Mouse (Mus musculus) stomach, embryonic 16.5 days (tissue): ENCODE measurements around the gene Ltf. TPM values are rescaled to one million over a fixed set of nuclear protein-coding genes. Genes with fewer than 3 reads are reported as not detected.

ENCODE experiments used
- ATAC-seq: fragments of 200-750 bp; cut with Nextera tagmentation; 2 replicates; pipeline ENCODE4 v1.8.0; 2017; ENCODE audit warnings: moderate number of reproducible peaks, moderate TSS enrichment; ENCODE audit not compliant: insufficient read depth, low FRiP score
- H3K27ac ChIP-seq: fragments of 300-500 bp; sonication (generic); 2 replicates; pipeline ENCODE4 v1.5.1; 2014; ENCODE audit warnings: low read length
- H3K27me3 ChIP-seq: fragments of 300-500 bp; sonication (generic); 2 replicates; pipeline ENCODE4 v1.6.1; 2014; ENCODE audit warnings: low read length, control low read depth, mixed read lengths; ENCODE audit not compliant: control insufficient read depth, insufficient read depth
- H3K36me3 ChIP-seq: fragments of 300-500 bp; sonication (generic); 2 replicates; pipeline ENCODE4 v1.6.1; 2014; ENCODE audit warnings: low read length; ENCODE audit not compliant: control insufficient read depth, insufficient read depth
- H3K4me1 ChIP-seq: fragments of 300-500 bp; sonication (generic); 2 replicates; pipeline ENCODE4 v1.6.1; 2014; ENCODE audit warnings: low read length, control low read depth, mixed read lengths; ENCODE audit not compliant: control insufficient read depth, insufficient read depth
- H3K4me2 ChIP-seq: fragments of 300-500 bp; sonication (generic); 2 replicates; pipeline ENCODE4 v1.6.1; 2014; ENCODE audit warnings: low read depth, low read length, mixed read lengths
- H3K4me3 ChIP-seq: fragments of 300-500 bp; sonication (generic); replicated peaks from 2 replicates; pipeline ENCODE4 v1.5.1; 2014; ENCODE audit warnings: mild to moderate bottlenecking, low read length
- H3K9ac ChIP-seq: fragments of 300-500 bp; sonication (generic); 2 replicates; pipeline ENCODE4 v1.6.1; 2014; ENCODE audit warnings: low read length
- H3K9me3 ChIP-seq: fragments of 300-500 bp; sonication (generic); replicated peaks from 2 replicates; pipeline ENCODE4 v1.6.1; 2016; ENCODE audit warnings: low read length, control low read depth; ENCODE audit not compliant: control insufficient read depth
- WGBS: fragments of 180-500 bp; shearing (Covaris S2); extraction: QIAGEN DNeasy Blood & Tissue Kit; methylation state at CpG from one replicate; pipeline ENCODE4 v1.1.7; 2014; 5-methylcytosine and 5-hydroxymethylcytosine counted together
- polyA plus RNA-seq: library from polyadenylated mRNA; unstranded; fragments of >200 nt; fragmentation: Nextera tagmentation; extraction: Ambion mirVana; gene quantifications from 2 replicates; pipeline ENCODE4 v1.2.1, GENCODE M21; 2015

Gene Ltf
- polyA plus RNA-seq, 1 experiment from 2014 or later, result 39.5 TPM

DNA sequence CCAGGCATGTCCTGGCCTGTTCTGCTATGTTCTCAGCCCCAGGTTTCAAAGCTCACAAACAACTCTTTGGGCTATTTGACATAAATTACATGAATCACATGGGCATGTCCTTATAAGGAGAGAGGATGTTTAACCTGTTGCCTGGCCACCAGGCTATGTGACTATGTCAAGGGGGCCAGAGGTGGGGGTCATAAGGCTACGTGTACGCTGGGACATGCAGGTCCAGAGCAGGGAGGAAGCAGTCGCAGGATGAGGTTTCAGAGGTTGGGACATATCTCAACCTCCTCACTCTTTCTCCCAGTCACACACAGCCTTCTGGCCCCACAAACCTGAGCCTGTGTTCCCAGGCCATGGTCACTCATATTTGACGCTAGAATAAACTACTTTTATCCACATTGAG, 48.0 kb downstream of the Ltf start:
- ATAC-seq, result no peak
- Histone ChIP-seq H3K4me1 (no peaks in the 10 kb centered on the region), H3K27ac (no peak overlapping the region), H3K9ac (no peak overlapping the region), H3K4me3 (no peak overlapping the region), H3K9me3 (no peaks in the 10 kb centered on the region), H3K4me2 (no peak overlapping the region), H3K27me3 (no peaks in the 10 kb centered on the region), H3K36me3 (no peaks in the 10 kb centered on the region)
- 66% methylated on average over 4 of the region's 4 CpGs for WGBS

DNA sequence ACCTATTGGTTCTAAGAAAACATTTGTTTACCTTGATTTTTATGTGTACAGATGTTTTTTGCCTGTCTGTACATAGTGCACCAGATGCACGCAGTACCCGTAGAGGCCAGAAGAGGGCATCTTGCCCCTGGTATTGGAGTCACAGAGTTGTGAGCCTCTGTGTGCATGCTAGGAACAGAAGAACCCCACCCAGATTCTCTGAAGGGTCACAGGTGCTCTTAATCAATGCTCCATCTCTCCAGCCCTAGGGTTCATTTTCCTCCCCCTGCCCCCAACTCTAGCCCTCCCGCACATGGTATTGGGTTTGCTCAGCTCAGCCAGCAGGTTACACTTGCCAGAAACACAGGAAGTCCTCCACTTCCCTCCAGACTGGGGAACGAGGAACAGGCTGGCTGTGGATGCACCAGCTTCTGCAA, 51.5 kb downstream of the Ltf start:
- ATAC-seq, result no peak
- Histone ChIP-seq H3K9me3 (peaks cover 9% of the 10 kb centered on the region; the same call in 1 of the 2 replicates), H3K4me2 (no peak overlapping the region), H3K4me1 (no peaks in the 10 kb centered on the region), H3K4me3 (no peak overlapping the region), H3K27ac (no peak overlapping the region), H3K27me3 (no peaks in the 10 kb centered on the region), H3K9ac (no peak overlapping the region), H3K36me3 (no peaks in the 10 kb centered on the region)
- 27% methylated on average over 4 of the region's 4 CpGs for WGBS

DNA sequence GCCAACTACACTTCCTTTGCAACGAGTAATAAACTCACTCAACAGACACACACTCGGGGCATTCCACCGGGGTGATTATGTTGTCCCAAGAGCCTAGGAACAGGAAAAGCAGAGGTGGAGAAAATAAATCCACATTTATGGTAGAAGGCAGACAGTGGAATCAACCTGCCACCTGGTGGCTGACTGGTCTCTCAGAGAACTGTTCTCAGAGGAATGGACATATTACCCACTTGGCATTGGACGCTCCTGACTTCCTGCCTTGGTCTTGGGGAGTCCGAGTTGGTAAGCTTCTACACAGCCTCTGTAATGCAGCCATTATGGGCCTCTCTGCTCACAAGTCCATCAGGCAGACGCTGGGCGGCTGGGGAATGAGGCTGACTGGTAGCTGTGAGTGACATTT, 53.1 kb downstream of the Ltf start:
- H3K27ac ChIP-seq, result no peak overlapping the region
- 49% methylated on average over 7 of the region's 7 CpGs for WGBS
- ATAC-seq, result no peak
- no peaks in the 10 kb centered on the region for H3K27me3 ChIP-seq
- H3K4me2 ChIP-seq, result no peak overlapping the region
- H3K9me3 ChIP-seq, result peaks cover 9% of the 10 kb centered on the region; the same call in 1 of the 2 replicates
- H3K36me3 ChIP-seq, result no peaks in the 10 kb centered on the region
- H3K4me3 ChIP-seq, result no peak overlapping the region
- no peaks in the 10 kb centered on the region for H3K4me1 ChIP-seq
- no peak overlapping the region for H3K9ac ChIP-seq

DNA sequence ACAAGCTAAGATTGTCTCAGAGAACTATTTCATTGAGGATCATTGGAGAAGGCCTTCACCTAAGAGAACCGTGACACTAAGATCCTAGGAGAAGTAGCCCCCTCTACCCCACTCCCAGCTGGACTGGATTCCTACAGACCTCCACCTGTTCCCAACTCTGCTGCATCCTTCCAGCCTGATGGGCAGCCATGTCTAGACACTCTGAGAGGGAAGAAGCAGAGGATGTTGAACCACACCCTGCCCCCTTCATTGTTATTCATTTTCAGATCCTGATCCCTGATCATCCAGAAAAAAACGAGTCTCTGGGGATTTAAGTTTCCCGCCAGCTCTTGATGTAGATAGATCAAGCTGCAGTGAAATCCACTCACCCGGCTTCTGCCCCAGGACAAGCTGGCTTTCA, 53.9 kb downstream of the Ltf start:
- peaks cover 9% of the 10 kb centered on the region; the same call in 1 of the 2 replicates for H3K9me3 ChIP-seq
- H3K27ac ChIP-seq, result no peak overlapping the region
- no peaks in the 10 kb centered on the region for H3K27me3 ChIP-seq
- H3K9ac ChIP-seq, result no peak overlapping the region
- no peak for ATAC-seq
- 77% methylated on average over 4 of the region's 4 CpGs for WGBS
- H3K4me2 ChIP-seq, result no peak overlapping the region
- H3K36me3 ChIP-seq, result no peaks in the 10 kb centered on the region
- H3K4me3 ChIP-seq, result no peak overlapping the region
- no peaks in the 10 kb centered on the region for H3K4me1 ChIP-seq

DNA sequence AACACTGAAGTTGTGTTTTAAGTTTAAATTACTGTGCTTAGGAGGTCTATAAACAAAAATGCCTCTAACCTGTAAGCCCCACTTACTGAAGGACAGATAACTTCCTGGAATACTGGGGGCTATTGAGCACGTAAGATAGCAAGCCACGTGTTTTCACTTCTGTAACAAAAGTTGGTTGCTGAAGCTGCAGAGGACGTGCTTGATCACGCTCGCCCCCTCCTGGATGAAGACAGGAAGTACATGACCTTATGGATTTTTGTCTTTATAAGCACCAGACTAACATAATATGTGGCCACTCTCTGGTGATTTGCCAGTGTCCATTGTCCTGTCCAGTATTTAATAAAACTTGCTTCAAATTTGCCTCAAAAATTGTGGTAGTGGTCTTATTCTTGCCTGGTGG, 58.7 kb downstream of the Ltf start:
- Histone ChIP-seq H3K27me3 (no peaks in the 10 kb centered on the region), H3K27ac (no peak overlapping the region)

DNA sequence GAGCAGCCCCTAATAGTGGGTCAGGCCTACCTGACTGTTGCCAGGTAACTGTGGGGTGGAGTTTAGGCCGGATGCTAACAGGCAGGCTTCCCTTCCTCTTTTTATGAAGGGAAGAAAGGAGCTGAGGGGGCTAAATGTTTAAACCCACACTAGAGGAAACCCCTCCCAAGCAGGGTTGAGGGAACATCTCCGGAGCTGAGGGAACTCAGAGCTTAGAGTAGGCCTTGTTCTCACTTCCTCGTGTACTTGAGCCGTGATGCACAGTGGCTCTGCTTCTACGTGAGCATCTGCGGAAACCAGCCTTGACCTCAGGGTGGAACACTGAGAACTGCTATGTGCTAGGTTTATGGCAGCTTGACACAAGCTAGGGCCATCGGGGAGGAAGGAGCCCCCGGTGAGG, 61.7 kb downstream of the Ltf start:
- ATAC-seq, result no peak
- Histone ChIP-seq H3K36me3 (no peaks in the 10 kb centered on the region), H3K27me3 (no peaks in the 10 kb centered on the region), H3K27ac (no peak overlapping the region), H3K9ac (no peak overlapping the region), H3K9me3 (no peaks in the 10 kb centered on the region), H3K4me3 (no peak overlapping the region), H3K4me2 (no peak overlapping the region), H3K4me1 (no peaks in the 10 kb centered on the region)
- WGBS, result 87% methylated on average over 8 of the region's 8 CpGs

More for the DNA sequence above, 58.7 kb downstream of the Ltf start:
- no peaks in the 10 kb centered on the region for H3K36me3 ChIP-seq
- ATAC-seq, result no peak
- peaks cover 9% of the 10 kb centered on the region; the same call in 1 of the 2 replicates for H3K9me3 ChIP-seq
- no peak overlapping the region for H3K9ac ChIP-seq
- H3K4me2 ChIP-seq, result no peak overlapping the region
- WGBS, result 69% methylated on average over 5 of the region's 5 CpGs
- H3K4me3 ChIP-seq, result no peak overlapping the region
- H3K4me1 ChIP-seq, result no peaks in the 10 kb centered on the region

DNA sequence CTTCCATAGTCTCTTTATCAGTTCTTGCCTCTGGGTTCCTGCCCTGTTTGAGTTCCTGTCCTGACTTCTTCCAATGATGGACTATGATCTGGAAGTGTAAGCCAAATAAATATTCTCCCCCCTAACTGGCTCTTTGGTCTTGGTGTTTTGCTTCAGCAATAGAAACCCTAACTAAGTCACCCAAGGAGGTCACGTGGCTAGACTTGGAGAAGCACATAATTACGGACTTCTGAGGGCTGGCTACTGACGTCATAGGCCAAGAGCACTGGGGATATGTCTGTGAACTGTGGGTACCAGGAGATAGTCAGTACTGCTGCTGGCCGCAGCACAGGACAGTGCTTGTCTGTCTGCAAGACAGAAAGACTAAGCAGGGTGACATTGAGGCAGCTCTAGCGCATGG, 62.7 kb downstream of the Ltf start:
- Histone ChIP-seq H3K4me3 (no peak overlapping the region), H3K4me1 (no peaks in the 10 kb centered on the region), H3K9ac (no peak overlapping the region), H3K9me3 (no peaks in the 10 kb centered on the region), H3K4me2 (no peak overlapping the region), H3K27me3 (no peaks in the 10 kb centered on the region), H3K36me3 (no peaks in the 10 kb centered on the region), H3K27ac (no peak overlapping the region)
- 83% methylated on average over 5 of the region's 5 CpGs for WGBS
- no peak for ATAC-seq

DNA sequence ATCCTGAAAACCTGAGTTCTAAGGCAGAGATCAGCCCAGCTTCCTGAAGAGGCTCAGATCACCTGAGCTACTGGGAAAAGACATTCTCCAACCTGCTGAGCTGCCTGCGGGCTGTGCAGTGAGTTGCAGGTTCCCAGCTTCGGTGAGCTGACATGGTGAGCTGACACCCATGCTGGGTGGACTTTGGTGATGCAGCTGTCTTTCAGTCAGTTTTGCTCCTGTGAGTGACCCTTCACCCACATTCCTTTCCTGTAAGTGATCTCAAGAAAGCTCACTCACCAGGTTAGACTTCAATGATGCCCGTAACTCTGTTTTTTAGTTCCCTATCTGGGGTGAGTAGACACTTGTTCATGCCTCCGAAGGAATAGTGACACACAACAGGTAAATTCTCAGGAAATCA, 66.3 kb downstream of the Ltf start:
- Histone ChIP-seq H3K4me1 (0 out of 2 replicates have a peak, but pooled peaks cover 4% of the 10 kb centered on the region), H3K36me3 (no peaks in the 10 kb centered on the region), H3K4me2 (no peak overlapping the region), H3K27ac (no peak overlapping the region), H3K9me3 (no peaks in the 10 kb centered on the region), H3K27me3 (no peaks in the 10 kb centered on the region), H3K9ac (no peak overlapping the region), H3K4me3 (no peak overlapping the region)
- 44% methylated on average over 4 of the region's 4 CpGs for WGBS
- no peak for ATAC-seq

DNA sequence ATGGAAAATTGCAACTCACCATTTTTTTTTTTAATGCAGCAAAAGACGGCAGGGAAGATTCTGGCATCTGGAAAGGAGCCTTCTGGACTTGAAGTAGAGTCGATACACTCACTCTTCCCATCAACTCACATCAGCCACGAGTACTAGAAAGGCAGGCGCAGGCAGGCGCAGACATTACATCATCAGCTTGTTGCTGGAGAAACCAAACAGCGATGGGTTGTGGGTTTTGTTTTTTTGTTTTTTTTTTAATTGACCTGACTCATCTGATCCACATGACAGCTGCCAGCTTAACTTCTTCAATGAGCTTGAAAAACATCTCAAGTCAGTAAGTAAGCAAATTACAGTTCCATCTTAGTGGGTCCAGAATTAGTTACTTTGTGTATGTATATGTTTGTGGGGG, 67.1 kb downstream of the Ltf start:
- ATAC-seq, result no peak
- WGBS, result 62% methylated on average over 6 of the region's 6 CpGs
- Histone ChIP-seq H3K4me1 (0 out of 2 replicates have a peak, but pooled peaks cover 4% of the 10 kb centered on the region), H3K36me3 (no peaks in the 10 kb centered on the region), H3K4me2 (no peak overlapping the region), H3K9me3 (no peaks in the 10 kb centered on the region), H3K27me3 (no peaks in the 10 kb centered on the region), H3K4me3 (no peak overlapping the region), H3K9ac (no peak overlapping the region), H3K27ac (no peak overlapping the region)
